Comparison of ENCODE assay signal across 11 mouse cellular contexts in the genomic region with DNA sequence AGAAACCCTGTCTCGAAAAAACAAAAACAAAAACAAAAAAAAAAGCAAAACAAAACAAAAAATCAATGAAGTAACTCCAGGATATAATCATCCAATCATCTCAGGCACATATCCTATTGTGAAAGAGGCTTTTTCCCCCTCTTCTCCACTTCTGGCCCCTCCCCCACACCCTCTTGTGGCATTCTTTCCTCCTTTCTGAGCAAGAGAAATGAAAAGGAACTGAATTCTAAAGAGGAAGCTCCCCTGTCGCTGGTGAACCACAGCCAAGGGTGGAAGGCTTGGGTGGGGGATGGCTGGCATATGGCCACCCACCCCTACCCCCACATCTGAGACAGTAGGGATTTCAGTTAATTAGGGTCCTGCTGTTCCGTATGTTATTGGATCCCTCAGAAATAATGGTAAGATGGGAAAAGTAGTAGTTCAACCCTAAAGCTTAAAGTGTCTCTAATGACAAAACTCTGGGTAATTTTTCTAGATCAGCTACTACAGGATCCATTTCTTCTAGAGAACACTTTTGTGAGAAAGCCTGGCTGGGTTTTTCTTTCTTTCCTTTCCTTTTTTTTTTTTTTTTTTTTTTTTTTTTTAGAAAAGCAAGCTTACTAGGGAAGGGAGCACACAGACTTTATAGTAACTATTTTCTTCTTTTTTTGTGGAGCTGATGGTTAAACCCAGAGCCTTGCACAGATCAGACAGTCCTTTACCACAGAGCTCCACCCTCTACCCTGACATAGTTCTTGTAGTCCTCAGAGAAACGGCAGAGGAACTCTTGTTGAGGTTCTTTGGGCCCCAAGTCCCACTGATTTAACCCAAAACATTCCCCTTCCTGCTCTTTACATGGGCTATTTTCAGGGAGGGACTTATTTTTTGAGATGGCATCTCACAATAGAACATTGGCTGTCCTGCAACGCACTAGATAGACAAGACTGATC. TPM values are rescaled to one million over a fixed set of nuclear protein-coding genes. Genes with fewer than 3 reads are reported as not detected.
DNase-seq lines count a peak whose midpoint lies in the region; ATAC-seq lines count a peak whose summit lies in the region.
"Had no signal": no experiment of that assay in that cellular context is flagged by ENCODE, and none has a peak within 500 bp of the region (broad histone marks: within the 10 kb centered on the region; RNA-seq: fewer than 3 reads in every experiment).

No protein-coding gene starts in this region.

- intact Hi-C loops in gastrocnemius, postnatal 14 days (cut with DNase I; ENCODE audit: low total_unique reads): no loop called here

- H3K79me2 ChIP-seq in macrophage (ENCODE audit: inconsistent target): peaks cover 5% of the 10 kb centered on the region; the same call in 1 of the 2 replicates

- ATAC-seq in erythroblast, adult 5-6 weeks (replicated peaks; ENCODE audit: low FRiP score, poor library complexity, severe bottlenecking): no peak

- 16% methylated on average over 5 of the region's 5 CpGs for WGBS in macrophage (ENCODE audit: missing documents)

- H3K27ac ChIP-seq in macrophage: peak overlapping the region; percentile 67
- H3K27ac ChIP-seq: lung, embryonic 15.5 days had no signal

- DNase-seq in gastrocnemius, postnatal 14 days: peak; percentile 27
- no peak for DNase-seq in gastrocnemius, adult 8-10 months (ENCODE audit: low spot score in 2 of 2)
- peak; percentile 41 for DNase-seq in urinary bladder, postnatal 14 days (ENCODE audit: low spot score)
- no peak for DNase-seq in urinary bladder, postnatal 10 days (ENCODE audit: low spot score)
- no peak for DNase-seq in left cerebral cortex, adult 8-10 months (ENCODE audit: low spot score in 2 of 2)
- no peak for DNase-seq in frontal cortex, adult 2 months (ENCODE audit: extremely low spot score in 1 of 2, low spot score in 1 of 2)

- H3K36me3 ChIP-seq in macrophage (ENCODE audit: inconsistent target): no peaks in the 10 kb centered on the region
- H3K36me3 ChIP-seq: lung, embryonic 15.5 days had no signal

- H3K4me3 ChIP-seq in macrophage (ENCODE audit: inconsistent target): no peak overlapping the region
- H3K4me3 ChIP-seq: lung, embryonic 15.5 days had no signal

RNA-seq across cellular contexts. Expression of gene Gm10392, which starts 1.9 kb away (rescaled TPM):
- total RNA-seq in gastrocnemius, postnatal 14 days (2021): not detected
- total RNA-seq in gastrocnemius, adult 8-10 months (2022): not detected
- total RNA-seq in macrophage (2018; cell fraction: chromatin; rRNA removed): under 1 TPM in 3 of 26 experiments, not detected in 23; 0.47 to 0.54 (median 0.50) TPM
- total RNA-seq in macrophage (2018; cell fraction: cytosol; rRNA removed): under 1 TPM in 4 of 26 experiments, not detected in 22; 0.09 to 0.26 (median 0.11) TPM
- 1 to 10 TPM in 1 of 26 experiments, under 1 TPM in 8, not detected in 17; 0.28 to 1.6 (median 0.36) TPM for total RNA-seq in macrophage (2018; cell fraction: nucleus; rRNA removed)
- polyA plus RNA-seq in macrophage (2018): not detected in 3 replicates
- not detected in 2 replicates for total RNA-seq in erythroblast, adult 5-6 weeks (2015; ENCODE audit: low replicate concordance)
- 0.09 TPM in 1 of 2 replicates, not detected in the other for total RNA-seq in erythroblast, adult 5-6 weeks (2017; ENCODE audit: low replicate concordance)
- under 1 TPM in 1 of 4 experiments, not detected in 3; 0.21 TPM for total RNA-seq in left cerebral cortex, adult 8-10 months (2022)
- not detected in 2 replicates for polyA plus RNA-seq in frontal cortex, adult 2 months (2012; rRNA removed)
- total RNA-seq: ES-E14 had no signal
- polyA plus RNA-seq: gonadal fat pad, adult 2 months had no signal

RNA-seq across cellular contexts. Expression of gene Trp53i13, which starts 5.1 kb away (rescaled TPM):
- total RNA-seq in gastrocnemius, postnatal 14 days (2021): 1 to 10 TPM; 6.0 to 6.3 TPM
- 1 to 10 TPM; 3.3 to 6.0 (median 3.8) TPM for total RNA-seq in gastrocnemius, adult 8-10 months (2022)
- total RNA-seq in macrophage (2018; cell fraction: chromatin; rRNA removed): 1 to 10 TPM in 20 of 26 experiments, under 1 TPM in 4, not detected in 2; 0.58 to 8.6 (median 2.2) TPM
- total RNA-seq in macrophage (2018; cell fraction: cytosol; rRNA removed): 1 to 10 TPM; 1.8 to 6.2 (median 4.0) TPM
- total RNA-seq in macrophage (2018; cell fraction: nucleus; rRNA removed): 10 to 100 TPM in 1 of 26 experiments, 1 to 10 TPM in 25; 2.5 to 10.3 (median 5.9) TPM
- polyA plus RNA-seq in macrophage (2018): 1.8 to 4.6 TPM (median 4.5 TPM) in 3 replicates
- not detected in 2 replicates for total RNA-seq in erythroblast, adult 5-6 weeks (2015; ENCODE audit: low replicate concordance)
- not detected in 2 replicates for total RNA-seq in erythroblast, adult 5-6 weeks (2017; ENCODE audit: low replicate concordance)
- 1 to 10 TPM; 4.3 to 9.4 (median 5.6) TPM for total RNA-seq in left cerebral cortex, adult 8-10 months (2022)
- 7.5 and 8.6 TPM in 2 replicates for polyA plus RNA-seq in frontal cortex, adult 2 months (2012; rRNA removed)

RNA-seq across cellular contexts. Expression of gene Abhd15, which starts 5.9 kb away (rescaled TPM):
- total RNA-seq in gastrocnemius, postnatal 14 days (2021): under 1 TPM; 0.45 to 0.53 TPM
- total RNA-seq in gastrocnemius, adult 8-10 months (2022): under 1 TPM; 0.10 to 0.92 (median 0.39) TPM
- 1 to 10 TPM in 15 of 26 experiments, under 1 TPM in 9, not detected in 2; 0.31 to 4.1 (median 1.2) TPM for total RNA-seq in macrophage (2018; cell fraction: chromatin; rRNA removed)
- 1 to 10 TPM in 21 of 26 experiments, under 1 TPM in 5; 0.65 to 3.5 (median 2.0) TPM for total RNA-seq in macrophage (2018; cell fraction: cytosol; rRNA removed)
- total RNA-seq in macrophage (2018; cell fraction: nucleus; rRNA removed): 1 to 10 TPM in 22 of 26 experiments, under 1 TPM in 4; 0.77 to 5.5 (median 1.9) TPM
- polyA plus RNA-seq in macrophage (2018): 0.63 to 3.6 TPM (median 3.1 TPM) in 3 replicates
- total RNA-seq in erythroblast, adult 5-6 weeks (2015; ENCODE audit: low replicate concordance): 2.9 TPM in 1 of 2 replicates, not detected in the other
- total RNA-seq in erythroblast, adult 5-6 weeks (2017; ENCODE audit: low replicate concordance): 0.14 and 2.5 TPM in 2 replicates
- total RNA-seq in left cerebral cortex, adult 8-10 months (2022): 1 to 10 TPM in 3 of 4 experiments, under 1 TPM in 1; 0.99 to 1.7 (median 1.5) TPM
- 0.48 and 0.66 TPM in 2 replicates for polyA plus RNA-seq in frontal cortex, adult 2 months (2012; rRNA removed)

RNA-seq across cellular contexts. Expression of gene Git1, which starts 27.5 kb away (rescaled TPM):
- 10 to 100 TPM; 23.0 to 25.9 TPM for total RNA-seq in gastrocnemius, postnatal 14 days (2021)
- total RNA-seq in gastrocnemius, adult 8-10 months (2022): 10 to 100 TPM; 25.7 to 34.1 (median 29.7) TPM
- total RNA-seq in macrophage (2018; cell fraction: chromatin; rRNA removed): 100 to 1,000 TPM in 2 of 26 experiments, 10 to 100 TPM in 24; 11.2 to 191 (median 48.6) TPM
- 10 to 100 TPM; 22.0 to 35.5 (median 30.7) TPM for total RNA-seq in macrophage (2018; cell fraction: cytosol; rRNA removed)
- 10 to 100 TPM; 12.9 to 79.5 (median 28.5) TPM for total RNA-seq in macrophage (2018; cell fraction: nucleus; rRNA removed)
- 23.8 to 28.2 TPM (median 25.3 TPM) in 3 replicates for polyA plus RNA-seq in macrophage (2018)
- total RNA-seq in erythroblast, adult 5-6 weeks (2015; ENCODE audit: low replicate concordance): 9.2 and 11.5 TPM in 2 replicates
- total RNA-seq in erythroblast, adult 5-6 weeks (2017; ENCODE audit: low replicate concordance): 4.4 and 5.6 TPM in 2 replicates
- 100 to 1,000 TPM; 281 to 307 (median 287) TPM for total RNA-seq in left cerebral cortex, adult 8-10 months (2022)
- polyA plus RNA-seq in frontal cortex, adult 2 months (2012; rRNA removed): 196 and 197 TPM in 2 replicates

RNA-seq across cellular contexts. Expression of gene Ankrd13b, which starts 31.4 kb away (rescaled TPM):
- 1 to 10 TPM; 5.7 to 6.3 TPM for total RNA-seq in gastrocnemius, postnatal 14 days (2021)
- 10 to 100 TPM in 3 of 4 experiments, 1 to 10 TPM in 1; 9.1 to 13.7 (median 11.7) TPM for total RNA-seq in gastrocnemius, adult 8-10 months (2022)
- total RNA-seq in macrophage (2018; cell fraction: chromatin; rRNA removed): 10 to 100 TPM in 7 of 26 experiments, 1 to 10 TPM in 16, under 1 TPM in 3; 0.55 to 28.5 (median 5.6) TPM
- total RNA-seq in macrophage (2018; cell fraction: cytosol; rRNA removed): 1 to 10 TPM in 13 of 26 experiments, under 1 TPM in 13; 0.28 to 4.0 (median 1.6) TPM
- total RNA-seq in macrophage (2018; cell fraction: nucleus; rRNA removed): 10 to 100 TPM in 4 of 26 experiments, 1 to 10 TPM in 12, under 1 TPM in 9, not detected in 1; 0.26 to 14.8 (median 5.2) TPM
- 2.8 to 4.3 TPM (median 3.3 TPM) in 3 replicates for polyA plus RNA-seq in macrophage (2018)
- 0.77 TPM in 1 of 2 replicates, not detected in the other for total RNA-seq in erythroblast, adult 5-6 weeks (2015; ENCODE audit: low replicate concordance)
- total RNA-seq in erythroblast, adult 5-6 weeks (2017; ENCODE audit: low replicate concordance): 4.1 TPM in 1 of 2 replicates, not detected in the other
- 10 to 100 TPM; 75.8 to 83.0 (median 79.6) TPM for total RNA-seq in left cerebral cortex, adult 8-10 months (2022)
- polyA plus RNA-seq in frontal cortex, adult 2 months (2012; rRNA removed): 140 and 156 TPM in 2 replicates

Comparison
In these comparisons a context has a peak if more than half of its experiments do, and no peak if none do; other contexts are left out.
1. DNase-seq: peak in gastrocnemius, postnatal 14 days (single experiment) and urinary bladder, postnatal 14 days (single experiment); none in gastrocnemius, adult 8-10 months (0 of 2), urinary bladder, postnatal 10 days (single experiment), left cerebral cortex, adult 8-10 months (0 of 2) and frontal cortex, adult 2 months (0 of 2).